Mouse (Mus musculus) central nervous system, embryonic 11.5 days (tissue): Measurements from ENCODE around the gene Ankrd40. TPM values are rescaled to one million over a fixed set of nuclear protein-coding genes. Genes with fewer than 3 reads are reported as not detected.

ENCODE experiments used
- polyA plus RNA-seq: library from polyadenylated mRNA; depleted of rRNA; stranded (reverse); fragments of >200 nt; gene quantifications from 2 replicates; pipeline ENCODE4 v1.2.3, GENCODE M21; 2012; rRNA removed

The Ankrd40 gene
- 49.6 and 60.0 TPM in 2 replicates for polyA plus RNA-seq

GRCm38 (mm10) chr11:94327693-94328643 is at the start of gene Ankrd40:
TSS of gene Ankrd40 (plus strand) at chr11:94328001.

GRCm38 (mm10) chr11:94281199-94282181 is 46.3 kb upstream of the Ankrd40 start, which contains the start of gene Gm21885:
TSS of gene Gm21885 (plus strand) at chr11:94281873.

GRCm38 (mm10) chr11:94321931-94322400 is 5.8 kb upstream of the Ankrd40 start, which contains the start of gene Luc7l3:
TSS of gene Luc7l3 (minus strand) at chr11:94321988.

Other genes with a start within 250 kb of the Ankrd40 start
- 17.7 and 22.7 TPM in 2 replicates for gene Tob1, start 116.5 kb upstream of the Ankrd40 start, polyA plus RNA-seq
- gene Wfikkn2, start 82.0 kb upstream of the Ankrd40 start, polyA plus RNA-seq = 2.9 and 6.1 TPM in 2 replicates
- gene Gm21885, start 46.1 kb upstream of the Ankrd40 start, polyA plus RNA-seq = not detected in 2 replicates
- 190 and 384 TPM in 2 replicates for gene Luc7l3, start 6.0 kb upstream of the Ankrd40 start, polyA plus RNA-seq
- gene Abcc3, start 65.0 kb downstream of the Ankrd40 start, polyA plus RNA-seq = 0.86 and 0.91 TPM in 2 replicates
- 128 and 162 TPM in 2 replicates for gene Cacna1g, start 146.2 kb downstream of the Ankrd40 start, polyA plus RNA-seq
- gene Spata20, start 158.2 kb downstream of the Ankrd40 start, polyA plus RNA-seq = 0.20 TPM in 2 replicates
- 1.0 and 2.1 TPM in 2 replicates for gene Epn3, start 172.0 kb downstream of the Ankrd40 start, polyA plus RNA-seq
- gene Mycbpap, start 193.7 kb downstream of the Ankrd40 start, polyA plus RNA-seq = 2.9 and 5.7 TPM in 2 replicates
- gene Rsad1, start 221.3 kb downstream of the Ankrd40 start, polyA plus RNA-seq = 7.7 and 8.3 TPM in 2 replicates
- gene Chad, start 237.0 kb downstream of the Ankrd40 start, polyA plus RNA-seq = 0.10 and 0.55 TPM in 2 replicates